Mouse (Mus musculus) midbrain, postnatal 0 days (tissue): ENCODE measurements at regions not wholly inside any gene's neighbourhood (a gene's known extent, or its start where the extent isn't known, plus 50 kb on each side); places are given as distances from the start of the nearest gene placed in this dataset.

Experiments
- ATAC-seq: fragments of 200-750 bp; cut with Nextera tagmentation; 2 replicates; pipeline ENCODE4 v1.8.0; 2017; ENCODE audit warnings: moderate number of reproducible peaks, mild to moderate bottlenecking, moderate TSS enrichment, moderate library complexity; ENCODE audit not compliant: low FRiP score
- DNase-seq: peaks from one replicate; pipeline ENCODE4 v3.0.0-alpha.2; 2015; ENCODE audit warnings: low spot score
- H3K27ac ChIP-seq: fragments of 300-500 bp; sonication (generic); 2 replicates; pipeline ENCODE4 v1.5.1; 2014; ENCODE audit warnings: low read depth, mild to moderate bottlenecking, low read length, mixed read lengths
- H3K27me3 ChIP-seq: fragments of 300-500 bp; sonication (generic); 2 replicates; pipeline ENCODE4 v1.6.1; 2014; ENCODE audit warnings: low read length, control low read depth, mixed read lengths; ENCODE audit not compliant: insufficient read depth
- H3K36me3 ChIP-seq: fragments of 300-500 bp; sonication (generic); 2 replicates; pipeline ENCODE4 v1.6.1; 2014; ENCODE audit warnings: low read length, control low read depth, mixed read lengths; ENCODE audit not compliant: insufficient read depth
- H3K4me1 ChIP-seq: fragments of 300-500 bp; sonication (generic); 2 replicates; pipeline ENCODE4 v1.6.1; 2014; ENCODE audit warnings: mild to moderate bottlenecking, control low read depth, antibody characterized with exemption, low read length, mixed read lengths; ENCODE audit not compliant: insufficient read depth
- H3K4me2 ChIP-seq: fragments of 300-500 bp; sonication (generic); 2 replicates; pipeline ENCODE4 v1.6.1; 2014; ENCODE audit warnings: low read depth, mild to moderate bottlenecking, low read length, mixed read lengths; ENCODE audit not compliant: poor library complexity, severe bottlenecking
- H3K4me3 ChIP-seq: fragments of 300-500 bp; sonication (generic); 2 replicates; pipeline ENCODE4 v1.5.1; 2014; ENCODE audit warnings: low read depth, mild to moderate bottlenecking, low read length, moderate library complexity
- H3K9ac ChIP-seq: fragments of 300-500 bp; sonication (generic); replicated peaks from 2 replicates; pipeline ENCODE4 v1.6.1; 2014; ENCODE audit warnings: mild to moderate bottlenecking, low read length, moderate library complexity, mixed read lengths; ENCODE audit not compliant: poor library complexity, severe bottlenecking
- H3K9me3 ChIP-seq: fragments of 300-500 bp; sonication (generic); 2 replicates; pipeline ENCODE4 v1.6.1; 2016; ENCODE audit warnings: low read length, control low read depth
- CTCF ChIP-seq: IDR thresholded peaks from 2 replicates; pipeline ENCODE4 v1.5.1; 2016; ENCODE audit warnings: antibody characterized with exemption, mild to moderate bottlenecking
- WGBS: fragments of 180-500 bp; shearing (Covaris S2); extraction: QIAGEN DNeasy Blood & Tissue Kit; methylation state at CpG from one replicate; pipeline ENCODE4 v1.1.7; 2014; 5-methylcytosine and 5-hydroxymethylcytosine counted together

- Histone ChIP-seq H3K9ac (no peak overlapping the region), H3K9me3 (no peaks in the 10 kb centered on the region), H3K36me3 (no peaks in the 10 kb centered on the region), H3K4me1 (no peaks in the 10 kb centered on the region), H3K27ac (no peak overlapping the region), H3K27me3 (no peaks in the 10 kb centered on the region), H3K4me2 (no peak overlapping the region), H3K4me3 (no peak overlapping the region)
- no peak for DNase-seq
- no peak for ATAC-seq
- TF ChIP-seq CTCF = no peak
Observed at GRCm38 (mm10) chr11:19596336-19596735, 327.8 kb upstream of the Spred2 start.

GRCm38 (mm10) chr11:19599433-19599832, 324.7 kb upstream of the Spred2 start:
- 49% methylated on average over 9 of the region's 9 CpGs for WGBS
- no peak overlapping the region for H3K27ac ChIP-seq
- H3K36me3 ChIP-seq = no peaks in the 10 kb centered on the region
- no peak for TF ChIP-seq CTCF
- ATAC-seq = peak; percentile 71; the same call in 1 of the 2 replicates
- no peak overlapping the region for H3K4me2 ChIP-seq
- H3K4me3 ChIP-seq = no peak overlapping the region
- H3K27me3 ChIP-seq = no peaks in the 10 kb centered on the region
- no peaks in the 10 kb centered on the region for H3K9me3 ChIP-seq
- no peaks in the 10 kb centered on the region for H3K4me1 ChIP-seq
- peak; percentile 65 for DNase-seq
- no peak overlapping the region for H3K9ac ChIP-seq

GRCm38 (mm10) chr11:19601216-19601938, 322.8 kb upstream of the Spred2 start:
- Histone ChIP-seq H3K4me3 (no peak overlapping the region), H3K9me3 (no peaks in the 10 kb centered on the region), H3K4me1 (no peaks in the 10 kb centered on the region), H3K36me3 (no peaks in the 10 kb centered on the region), H3K4me2 (no peak overlapping the region), H3K27me3 (no peaks in the 10 kb centered on the region), H3K27ac (no peak overlapping the region), H3K9ac (no peak overlapping the region)
- no peak for TF ChIP-seq CTCF
- no peak for DNase-seq
- ATAC-seq = 0 out of 2 replicates have a peak, but pooled peaks have one; percentile 20
- WGBS = 72% methylated on average over 15 of the region's 15 CpGs

GRCm38 (mm10) chr11:19602496-19602895, 321.7 kb upstream of the Spred2 start:
- H3K4me2 ChIP-seq = no peak overlapping the region
- H3K27me3 ChIP-seq = no peaks in the 10 kb centered on the region
- H3K4me1 ChIP-seq = no peaks in the 10 kb centered on the region
- H3K27ac ChIP-seq = no peak overlapping the region
- no peaks in the 10 kb centered on the region for H3K36me3 ChIP-seq
- H3K4me3 ChIP-seq = no peak overlapping the region
- H3K9me3 ChIP-seq = no peaks in the 10 kb centered on the region
- DNase-seq = no peak
- WGBS = 92% methylated on average over 5 of the region's 5 CpGs
- ATAC-seq = no peak
- H3K9ac ChIP-seq = no peak overlapping the region
- TF ChIP-seq CTCF = no peak

GRCm38 (mm10) chr11:19605602-19606001, 318.6 kb upstream of the Spred2 start:
- Histone ChIP-seq H3K9me3 (no peaks in the 10 kb centered on the region), H3K9ac (no peak overlapping the region), H3K4me1 (no peaks in the 10 kb centered on the region), H3K27me3 (no peaks in the 10 kb centered on the region), H3K27ac (no peak overlapping the region), H3K4me3 (no peak overlapping the region), H3K4me2 (no peak overlapping the region), H3K36me3 (no peaks in the 10 kb centered on the region)
- TF ChIP-seq CTCF = no peak
- ATAC-seq (no peak), DNase-seq (no peak)
- 62% methylated on average over 4 of the region's 4 CpGs for WGBS

- Histone ChIP-seq H3K27ac (no peak overlapping the region), H3K4me3 (no peak overlapping the region), H3K27me3 (no peaks in the 10 kb centered on the region), H3K36me3 (no peaks in the 10 kb centered on the region), H3K4me2 (no peak overlapping the region), H3K4me1 (no peaks in the 10 kb centered on the region), H3K9ac (no peak overlapping the region), H3K9me3 (no peaks in the 10 kb centered on the region)
- ATAC-seq (no peak), DNase-seq (no peak)
- WGBS = 96% methylated on average over 8 of the region's 8 CpGs
- no peak for TF ChIP-seq CTCF
Observed at GRCm38 (mm10) chr11:19606943-19607342, 317.2 kb upstream of the Spred2 start.
